Mouse (Mus musculus) cerebellum, postnatal 14 days (tissue): ENCODE results near the gene Olfr1014.

ENCODE experiments used
- DNase-seq, 2 experiments: peaks; one replicate each; pipeline ENCODE4 v3.0.0; 2021; ENCODE audit warnings: mixed read lengths in 2 of 2

Gene Olfr1014

GRCm38 (mm10) chr2:85772413-85772812 is at the start of gene Olfr1014:
Gene Olfr1014 (plus strand): TSS chr2:85772713.
- DNase-seq: no peak

- peak; percentile 36 to 51 for DNase-seq
Measured at GRCm38 (mm10) chr2:85725793-85726192, 46.7 kb upstream of the Olfr1014 start.

- DNase-seq: peak; percentile 8 to 27
Measured at GRCm38 (mm10) chr2:85753822-85754221, 18.7 kb upstream of the Olfr1014 start.

GRCm38 (mm10) chr2:85762666-85763065 is 9.8 kb upstream of the Olfr1014 start, which contains the start of gene Olfr1012:
Gene Olfr1012 (minus strand): TSS chr2:85762766.
- DNase-seq: no peak

GRCm38 (mm10) chr2:85766798-85767197 is 5.7 kb upstream of the Olfr1014 start, which contains the start of gene Olfr1013:
Gene Olfr1013 (plus strand): TSS chr2:85767098.
- DNase-seq: no peak

- no peak for DNase-seq
Measured at GRCm38 (mm10) chr2:85781717-85782116, 9.2 kb downstream of the Olfr1014 start, which contains the start of gene Olfr1015. Gene Olfr1015 (plus strand): TSS chr2:85782017.

GRCm38 (mm10) chr2:85792331-85792730 is 19.8 kb downstream of the Olfr1014 start:
- DNase-seq: peak; percentile 1 to 3

GRCm38 (mm10) chr2:85802444-85802843 is 29.9 kb downstream of the Olfr1014 start, which contains the start of gene Olfr1016:
Gene Olfr1016 (minus strand): TSS chr2:85802544.
- no peak for DNase-seq

- no peak for DNase-seq
Measured at GRCm38 (mm10) chr2:85804501-85804900, 32.0 kb downstream of the Olfr1014 start.

GRCm38 (mm10) chr2:85818179-85818578 is 45.7 kb downstream of the Olfr1014 start, which contains the start of gene Olfr1018:
Gene Olfr1018 (plus strand): TSS chr2:85818479.
- DNase-seq: no peak
